Mouse (Mus musculus) midbrain, embryonic 10.5 days (tissue): ENCODE measurements around the gene E030018B13Rik. TPM values are rescaled to one million over a fixed set of nuclear protein-coding genes. Genes with fewer than 3 reads are reported as not detected.

Experiments
- polyA plus RNA-seq: library from polyadenylated mRNA; unstranded; fragments of >200 nt; fragmentation: Nextera tagmentation; extraction: Ambion mirVana; gene quantifications from 2 replicates; pipeline ENCODE4 v1.2.1, GENCODE M21; 2016

The E030018B13Rik gene
- polyA plus RNA-seq, 1 experiment from 2014 or later, result not detected

Other genes starting within 250 kb of the E030018B13Rik start
- 29.6 and 34.1 TPM in 2 replicates for gene Klf13, start 22.1 kb downstream of the E030018B13Rik start, polyA plus RNA-seq
- 0.41 and 6.1 TPM in 2 replicates for gene Trpm1, start 237.0 kb downstream of the E030018B13Rik start, polyA plus RNA-seq